Mouse (Mus musculus): ENCODE data around the gene Galnt6. TPM values are rescaled to one million over a fixed set of nuclear protein-coding genes. Genes with fewer than 3 reads are reported as not detected.

The Galnt6 gene
- polyA plus RNA-seq, 1 experiment from 2014 or later, result 1.8 TPM

DNA sequence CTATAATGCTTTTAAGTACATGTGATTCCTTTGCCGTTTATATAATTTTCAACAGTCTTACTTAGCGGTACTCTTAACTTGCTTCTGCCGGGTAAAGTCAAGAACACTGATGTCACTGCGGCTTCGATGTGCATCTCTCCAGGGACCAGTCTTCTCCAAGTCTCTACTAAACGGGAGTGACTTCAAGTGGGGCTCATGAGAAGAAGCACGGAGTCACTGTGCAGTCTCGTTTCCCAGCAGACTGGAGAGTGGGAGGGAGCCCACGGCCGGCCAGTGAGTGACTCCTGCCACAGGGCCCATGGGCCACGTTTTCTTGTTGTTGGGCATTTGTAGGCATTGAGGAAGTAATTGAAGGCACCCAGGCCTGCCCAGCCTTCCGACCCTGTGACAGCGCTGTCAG lies 38.7 kb upstream of the Galnt6 start:
- Histone ChIP-seq H3K27me3 (ENCODE audit: control insufficient read depth, insufficient read depth, low read depth, low read length) (peaks cover 27% of the 10 kb centered on the region), H3K4me1 (ENCODE audit: control insufficient read depth, low read depth, low read length) (no peaks in the 10 kb centered on the region), H3K4me3 (ENCODE audit: low read depth, low read length) (no peak overlapping the region), H3K9me3 (replicated peaks; ENCODE audit: control insufficient read depth, low read length) (no peaks in the 10 kb centered on the region; the same call in none of the 2 replicates), H3K27ac (ENCODE audit: low read length) (no peak overlapping the region), H3K36me3 (ENCODE audit: control insufficient read depth, insufficient read depth) (no peaks in the 10 kb centered on the region), H3K4me2 (ENCODE audit: low read depth, low read length) (no peak overlapping the region), H3K9ac (ENCODE audit: low read depth, low read length) (no peak overlapping the region)
- WGBS (ENCODE audit: insufficient replicate concordance), result 68% methylated on average over 13 of the region's 13 CpGs
- ATAC-seq (ENCODE audit: low read depth), result no peak

GRCm38 (mm10) chr15:100766826-100767225 lies 37.6 kb upstream of the Galnt6 start:
- Histone ChIP-seq H3K9me3 (replicated peaks; ENCODE audit: control insufficient read depth, low read length) (no peaks in the 10 kb centered on the region; the same call in none of the 2 replicates), H3K4me2 (ENCODE audit: low read depth, low read length) (no peak overlapping the region), H3K9ac (ENCODE audit: low read depth, low read length) (no peak overlapping the region), H3K4me1 (ENCODE audit: control insufficient read depth, low read depth, low read length) (peaks cover 4% of the 10 kb centered on the region), H3K27me3 (ENCODE audit: control insufficient read depth, insufficient read depth, low read depth, low read length) (peaks cover 37% of the 10 kb centered on the region), H3K27ac (ENCODE audit: low read length) (no peak overlapping the region), H3K4me3 (ENCODE audit: low read depth, low read length) (no peak overlapping the region), H3K36me3 (ENCODE audit: control insufficient read depth, insufficient read depth) (no peaks in the 10 kb centered on the region)
- no peak for ATAC-seq (ENCODE audit: low read depth)
- 71% methylated on average over 9 of the region's 9 CpGs for WGBS (ENCODE audit: insufficient replicate concordance)

DNA sequence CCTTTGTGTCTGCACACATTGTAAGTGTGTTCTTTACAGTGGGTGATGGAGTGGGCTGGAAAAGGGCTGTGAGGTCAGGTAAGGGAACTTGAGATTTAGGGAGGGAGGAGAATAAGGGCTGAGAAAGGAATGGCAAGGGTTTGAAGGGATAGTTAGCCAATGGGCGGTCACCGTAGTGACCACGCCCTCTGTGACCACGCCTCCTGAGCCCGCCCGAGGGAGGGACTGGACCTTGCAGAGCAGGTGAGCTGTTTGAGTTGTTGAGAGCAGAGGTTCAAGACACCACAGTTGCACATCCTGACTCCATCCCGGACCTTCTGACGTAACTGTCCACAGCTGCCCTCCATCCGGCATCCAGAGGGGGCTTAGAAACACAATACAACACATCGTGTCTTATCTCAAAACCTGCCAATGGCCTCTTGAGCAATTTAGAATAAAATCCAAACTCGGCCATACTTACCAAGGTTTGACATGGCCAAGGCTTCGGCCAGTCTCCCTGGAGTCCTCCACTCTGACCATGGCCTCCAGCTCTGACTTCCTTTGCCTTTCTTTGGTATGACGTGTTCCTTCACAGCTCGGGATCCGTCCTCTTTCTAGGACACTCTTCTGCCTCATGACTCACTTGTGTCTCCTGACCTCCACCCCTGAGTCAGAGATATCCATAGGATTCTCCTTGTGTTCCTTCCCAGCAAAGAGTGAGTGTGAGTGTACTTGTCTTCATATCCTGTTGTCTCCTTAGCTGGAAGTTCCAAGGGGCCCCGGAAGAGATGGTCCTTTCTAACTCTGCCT lies 35.2 kb upstream of the Galnt6 start:
- Histone ChIP-seq H3K9me3 (replicated peaks; ENCODE audit: control insufficient read depth, low read length) (no peaks in the 10 kb centered on the region), H3K9ac (ENCODE audit: low read depth, low read length) (no peak overlapping the region), H3K36me3 (ENCODE audit: control insufficient read depth, insufficient read depth) (no peaks in the 10 kb centered on the region), H3K4me3 (ENCODE audit: low read depth, low read length) (no peak overlapping the region), H3K27me3 (ENCODE audit: control insufficient read depth, insufficient read depth, low read depth, low read length) (peaks cover 52% of the 10 kb centered on the region), H3K27ac (ENCODE audit: low read length) (no peak overlapping the region), H3K4me2 (ENCODE audit: low read depth, low read length) (no peak overlapping the region), H3K4me1 (ENCODE audit: control insufficient read depth, low read depth, low read length) (peaks cover 12% of the 10 kb centered on the region)
- ATAC-seq (ENCODE audit: low read depth), result no peak
- 63% methylated on average over 16 of the region's 16 CpGs for WGBS (ENCODE audit: insufficient replicate concordance)

GRCm38 (mm10) chr15:100762649-100763048 lies 33.5 kb upstream of the Galnt6 start:
- Histone ChIP-seq H3K9ac (ENCODE audit: low read depth, low read length) (no peak overlapping the region), H3K4me2 (ENCODE audit: low read depth, low read length) (no peak overlapping the region), H3K27me3 (ENCODE audit: control insufficient read depth, insufficient read depth, low read depth, low read length) (peaks cover 52% of the 10 kb centered on the region), H3K36me3 (ENCODE audit: control insufficient read depth, insufficient read depth) (no peaks in the 10 kb centered on the region), H3K4me1 (ENCODE audit: control insufficient read depth, low read depth, low read length) (peaks cover 12% of the 10 kb centered on the region), H3K27ac (ENCODE audit: low read length) (no peak overlapping the region), H3K4me3 (ENCODE audit: low read depth, low read length) (no peak overlapping the region), H3K9me3 (replicated peaks; ENCODE audit: control insufficient read depth, low read length) (no peaks in the 10 kb centered on the region)
- 46% methylated on average over 8 of the region's 8 CpGs for WGBS (ENCODE audit: insufficient replicate concordance)
- ATAC-seq (ENCODE audit: low read depth), result no peak

DNA sequence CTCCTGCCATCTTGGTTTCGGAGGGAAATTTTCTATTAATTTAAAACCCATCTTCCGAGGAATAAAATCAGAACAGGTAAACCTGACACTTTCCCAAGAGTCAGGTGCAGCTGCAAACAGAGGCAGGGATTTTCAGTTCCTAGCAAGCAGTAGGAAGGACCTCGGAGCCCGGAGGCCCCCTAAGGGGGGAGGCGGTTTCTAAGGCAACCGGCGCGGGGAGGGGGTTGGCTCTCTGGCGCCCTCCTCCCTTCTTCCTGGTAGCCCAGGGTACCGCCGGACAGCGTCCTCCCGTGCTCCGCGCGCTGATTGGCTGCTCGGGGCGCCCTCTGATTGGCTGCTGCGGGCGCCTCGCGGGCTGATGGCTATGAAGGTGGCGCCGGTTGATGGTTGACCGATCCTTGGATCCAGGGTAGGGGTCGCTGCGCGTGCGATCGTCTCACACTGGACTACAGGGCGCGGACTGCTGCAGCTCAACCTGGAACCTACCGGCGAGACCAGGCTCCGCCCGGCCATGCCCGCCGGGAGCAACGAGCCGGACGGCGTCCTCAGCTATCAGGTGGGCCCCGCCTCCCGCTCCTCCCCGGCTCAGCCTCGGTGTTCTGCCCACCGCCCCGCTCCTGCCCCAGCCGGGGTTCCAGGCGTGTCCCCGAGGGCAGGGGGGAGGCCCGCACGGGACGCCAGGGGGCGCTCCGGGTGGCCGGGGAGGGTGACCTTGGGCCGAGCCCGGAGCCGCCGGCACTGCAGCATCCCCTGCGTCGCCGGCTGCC lies 32.4 kb upstream of the Galnt6 start, which contains the start of gene Slc4a8:
Slc4a8 (plus strand) TSS at position 329 of the 767 bp plus-strand sequence.
- ATAC-seq (ENCODE audit: low read depth), result peak; percentile 80
- Histone ChIP-seq H3K36me3 (ENCODE audit: control insufficient read depth, insufficient read depth) (no peaks in the 10 kb centered on the region), H3K9me3 (replicated peaks; ENCODE audit: control insufficient read depth, low read length) (no peaks in the 10 kb centered on the region), H3K4me3 (ENCODE audit: low read depth, low read length) (peak within 1 kb of the TSS; percentile 60), H3K27ac (ENCODE audit: low read length) (no peak within 1 kb of the TSS), H3K4me2 (ENCODE audit: low read depth, low read length) (peak within 1 kb of the TSS; percentile 81), H3K4me1 (ENCODE audit: control insufficient read depth, low read depth, low read length) (peaks cover 12% of the 10 kb centered on the region), H3K9ac (ENCODE audit: low read depth, low read length) (no peak within 1 kb of the TSS), H3K27me3 (ENCODE audit: control insufficient read depth, insufficient read depth, low read depth, low read length) (peaks cover 48% of the 10 kb centered on the region)
- under 1% methylated on average over 54 of the region's 64 CpGs for WGBS (ENCODE audit: insufficient replicate concordance)

GRCm38 (mm10) chr15:100761036-100761418 lies 31.9 kb upstream of the Galnt6 start:
- whole genome bisulfite sequencing (ENCODE audit: insufficient replicate concordance), result 24% methylated on average over 9 of the region's 9 CpGs
- H3K9ac ChIP-seq (ENCODE audit: low read depth, low read length), result no peak overlapping the region
- no peak overlapping the region for H3K27ac ChIP-seq (ENCODE audit: low read length)
- no peaks in the 10 kb centered on the region for H3K36me3 ChIP-seq (ENCODE audit: control insufficient read depth, insufficient read depth)
- peaks cover 47% of the 10 kb centered on the region for H3K27me3 ChIP-seq (ENCODE audit: control insufficient read depth, insufficient read depth, low read depth, low read length)
- peak overlapping the region; percentile 60 for H3K4me3 ChIP-seq (ENCODE audit: low read depth, low read length)
- H3K4me1 ChIP-seq (ENCODE audit: control insufficient read depth, low read depth, low read length), result peaks cover 12% of the 10 kb centered on the region
- H3K9me3 ChIP-seq (replicated peaks; ENCODE audit: control insufficient read depth, low read length), result no peaks in the 10 kb centered on the region
- H3K4me2 ChIP-seq (ENCODE audit: low read depth, low read length), result peak overlapping the region; percentile 81
- no peak for ATAC-seq (ENCODE audit: low read depth)

GRCm38 (mm10) chr15:100759286-100759685 lies 30.1 kb upstream of the Galnt6 start:
- H3K9ac ChIP-seq (ENCODE audit: low read depth, low read length), result no peak overlapping the region
- 73% methylated on average over 10 of the region's 10 CpGs for WGBS (ENCODE audit: insufficient replicate concordance)
- no peaks in the 10 kb centered on the region for H3K36me3 ChIP-seq (ENCODE audit: control insufficient read depth, insufficient read depth)
- H3K27ac ChIP-seq (ENCODE audit: low read length), result no peak overlapping the region
- no peak overlapping the region for H3K4me2 ChIP-seq (ENCODE audit: low read depth, low read length)
- peaks cover 35% of the 10 kb centered on the region for H3K27me3 ChIP-seq (ENCODE audit: control insufficient read depth, insufficient read depth, low read depth, low read length)
- H3K4me3 ChIP-seq (ENCODE audit: low read depth, low read length), result no peak overlapping the region
- ATAC-seq (ENCODE audit: low read depth), result no peak
- peaks cover 12% of the 10 kb centered on the region for H3K4me1 ChIP-seq (ENCODE audit: control insufficient read depth, low read depth, low read length)
- H3K9me3 ChIP-seq (replicated peaks; ENCODE audit: control insufficient read depth, low read length), result no peaks in the 10 kb centered on the region

DNA sequence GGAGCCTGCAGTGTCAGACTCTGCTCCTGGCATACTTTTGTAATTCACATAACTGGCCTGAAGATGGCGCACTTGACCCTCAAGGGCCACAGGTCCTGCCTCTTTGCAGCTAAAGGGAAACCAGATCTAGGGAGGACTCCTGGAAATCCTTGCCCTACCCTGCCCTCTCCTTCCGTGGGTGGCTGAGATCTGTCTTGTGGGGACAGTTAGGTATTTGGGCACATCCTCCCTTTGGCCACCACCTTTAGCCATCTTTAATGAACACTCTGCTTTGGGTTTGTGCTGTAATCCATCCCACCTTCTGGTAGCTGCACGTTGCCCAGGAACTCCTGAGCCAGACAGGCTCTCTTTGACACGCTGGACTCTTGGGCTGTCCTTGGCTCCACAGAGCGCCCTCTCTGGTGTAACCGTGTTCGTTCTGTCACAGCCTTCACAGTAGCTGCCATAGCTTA lies 28.4 kb upstream of the Galnt6 start:
- Histone ChIP-seq H3K9ac (ENCODE audit: low read depth, low read length) (no peak overlapping the region), H3K36me3 (ENCODE audit: control insufficient read depth, insufficient read depth) (no peaks in the 10 kb centered on the region), H3K4me2 (ENCODE audit: low read depth, low read length) (no peak overlapping the region), H3K27me3 (ENCODE audit: control insufficient read depth, insufficient read depth, low read depth, low read length) (peaks cover 22% of the 10 kb centered on the region), H3K4me3 (ENCODE audit: low read depth, low read length) (no peak overlapping the region), H3K4me1 (ENCODE audit: control insufficient read depth, low read depth, low read length) (peaks cover 12% of the 10 kb centered on the region), H3K27ac (ENCODE audit: low read length) (no peak overlapping the region), H3K9me3 (replicated peaks; ENCODE audit: control insufficient read depth, low read length) (no peaks in the 10 kb centered on the region)
- no peak for ATAC-seq (ENCODE audit: low read depth)
- whole genome bisulfite sequencing (ENCODE audit: insufficient replicate concordance), result 3% methylated on average over 7 of the region's 7 CpGs

Measured in liver, embryonic 16.5 days (tissue).